Mouse (Mus musculus): Measurements from ENCODE around the gene Plekhh1. TPM values are rescaled to one million over a fixed set of nuclear protein-coding genes. Genes with fewer than 3 reads are reported as not detected.

Gene Plekhh1
- total RNA-seq, 1 experiment: 11.2 TPM

GRCm38 (mm10) chr12:79035349-79035748 is 6.4 kb downstream of the Plekhh1 start:
- H3K36me3 ChIP-seq (ENCODE audit: control insufficient read depth, insufficient read depth, low read length, poor library complexity, severe bottlenecking): no peaks in the 10 kb centered on the region
- H3K9me3 ChIP-seq (ENCODE audit: control insufficient read depth, insufficient read depth, low read depth, low read length): no peaks in the 10 kb centered on the region
- H3K4me3 ChIP-seq (ENCODE audit: insufficient read depth in 1 of 2, low read depth in 1 of 2, low read length in 2 of 2, poor library complexity in 1 of 2, severe bottlenecking in 1 of 2): no peak overlapping the region
- peak; percentile 77 for DNase-seq (ENCODE audit: low read depth, low spot score)
- TF ChIP-seq ZC3H11A (IDR thresholded peaks at IDR 0.05; ENCODE audit: borderline replicate concordance, low read depth, low read length) (no peak), CHD2 (IDR thresholded peaks at IDR 0.05; ENCODE audit: low read depth, low read length) (no peak), MAFK (IDR thresholded peaks at IDR 0.05; ENCODE audit: insufficient read depth, low read depth, low read length) (no peak), ZNF384 (IDR thresholded peaks at IDR 0.05; ENCODE audit: low read depth, low read length) (no peak), HCFC1 (IDR thresholded peaks at IDR 0.05; ENCODE audit: borderline replicate concordance, insufficient read depth, low read length) (no peak)
- H3K9ac ChIP-seq (ENCODE audit: insufficient read depth, low read depth, low read length, poor library complexity, severe bottlenecking): no peak overlapping the region
- H3K4me1 ChIP-seq (ENCODE audit: control insufficient read depth in 2 of 2, insufficient read depth in 2 of 2, low read length in 2 of 2, poor library complexity in 1 of 2): peaks cover 20 to 27% of the 10 kb centered on the region in 2 experiments
- in situ Hi-C loops (cut with MboI; ENCODE audit: low sequenced_read_pairs in 2 of 2, unreplicated experiment in 2 of 2): no loop called here
- peak overlapping the region; percentile 52; the same call in 1 of the 2 replicates for H3K27ac ChIP-seq (ENCODE audit: insufficient read depth, low read depth, low read length, poor library complexity, severe bottlenecking)

GRCm38 (mm10) chr12:79039708-79040107 is 10.7 kb downstream of the Plekhh1 start:
- no peak overlapping the region for H3K27ac ChIP-seq (ENCODE audit: insufficient read depth, low read depth, low read length, poor library complexity, severe bottlenecking)
- H3K9me3 ChIP-seq (ENCODE audit: control insufficient read depth, insufficient read depth, low read depth, low read length): no peaks in the 10 kb centered on the region
- H3K4me3 ChIP-seq (ENCODE audit: insufficient read depth in 1 of 2, low read depth in 1 of 2, low read length in 2 of 2, poor library complexity in 1 of 2, severe bottlenecking in 1 of 2): no peak overlapping the region
- TF ChIP-seq HCFC1 (IDR thresholded peaks at IDR 0.05; ENCODE audit: borderline replicate concordance, insufficient read depth, low read length): no peak
- TF ChIP-seq MAFK (IDR thresholded peaks at IDR 0.05; ENCODE audit: insufficient read depth, low read depth, low read length): no peak
- TF ChIP-seq CHD2 (IDR thresholded peaks at IDR 0.05; ENCODE audit: low read depth, low read length): no peak
- TF ChIP-seq ZC3H11A (IDR thresholded peaks at IDR 0.05; ENCODE audit: borderline replicate concordance, low read depth, low read length): no peak
- TF ChIP-seq ZNF384 (IDR thresholded peaks at IDR 0.05; ENCODE audit: low read depth, low read length): no peak
- H3K4me1 ChIP-seq (ENCODE audit: control insufficient read depth in 2 of 2, insufficient read depth in 2 of 2, low read length in 2 of 2, poor library complexity in 1 of 2): peaks cover 12 to 27% of the 10 kb centered on the region in 2 experiments
- in situ Hi-C loops (cut with MboI; ENCODE audit: low sequenced_read_pairs in 2 of 2, unreplicated experiment in 2 of 2): no loop called here
- peaks cover 4% of the 10 kb centered on the region; the same call in 1 of the 2 replicates for H3K36me3 ChIP-seq (ENCODE audit: control insufficient read depth, insufficient read depth, low read length, poor library complexity, severe bottlenecking)
- DNase-seq (ENCODE audit: low read depth, low spot score): no peak
- H3K9ac ChIP-seq (ENCODE audit: insufficient read depth, low read depth, low read length, poor library complexity, severe bottlenecking): no peak overlapping the region

- in situ Hi-C loops (cut with MboI; ENCODE audit: low sequenced_read_pairs in 2 of 2, unreplicated experiment in 2 of 2): no loop called here
- Histone ChIP-seq H3K4me1 (ENCODE audit: control insufficient read depth in 2 of 2, insufficient read depth in 2 of 2, low read length in 2 of 2, poor library complexity in 1 of 2) (peaks cover 11 to 23% of the 10 kb centered on the region in 2 experiments), H3K9ac (ENCODE audit: insufficient read depth, low read depth, low read length, poor library complexity, severe bottlenecking) (no peak overlapping the region)
Measured at GRCm38 (mm10) chr12:79040201-79040827, 11.4 kb downstream of the Plekhh1 start.

GRCm38 (mm10) chr12:79041436-79041835 is 12.5 kb downstream of the Plekhh1 start:
- H3K36me3 ChIP-seq (ENCODE audit: control insufficient read depth, insufficient read depth, low read length, poor library complexity, severe bottlenecking): peaks cover 4% of the 10 kb centered on the region; the same call in 1 of the 2 replicates
- TF ChIP-seq HCFC1 (IDR thresholded peaks at IDR 0.05; ENCODE audit: borderline replicate concordance, insufficient read depth, low read length) (no peak), MAFK (IDR thresholded peaks at IDR 0.05; ENCODE audit: insufficient read depth, low read depth, low read length) (peak; percentile 60; the same call in 1 of the 2 replicates), ZNF384 (IDR thresholded peaks at IDR 0.05; ENCODE audit: low read depth, low read length) (no peak)
- in situ Hi-C loops (cut with MboI; ENCODE audit: low sequenced_read_pairs in 2 of 2, unreplicated experiment in 2 of 2): no loop called here

More at GRCm38 (mm10) chr12:79040201-79040827, 11.4 kb downstream of the Plekhh1 start:
- H3K27ac ChIP-seq (ENCODE audit: insufficient read depth, low read depth, low read length, poor library complexity, severe bottlenecking): no peak overlapping the region; the same call in 1 of the 2 replicates
- DNase-seq (ENCODE audit: low read depth, low spot score): no peak
- H3K4me3 ChIP-seq (ENCODE audit: insufficient read depth in 1 of 2, low read depth in 1 of 2, low read length in 2 of 2, poor library complexity in 1 of 2, severe bottlenecking in 1 of 2): no peak overlapping the region
- no peaks in the 10 kb centered on the region for H3K9me3 ChIP-seq (ENCODE audit: control insufficient read depth, insufficient read depth, low read depth, low read length)
- TF ChIP-seq HCFC1 (IDR thresholded peaks at IDR 0.05; ENCODE audit: borderline replicate concordance, insufficient read depth, low read length): no peak
- TF ChIP-seq ZNF384 (IDR thresholded peaks at IDR 0.05; ENCODE audit: low read depth, low read length): no peak
- no peak for TF ChIP-seq ZC3H11A (IDR thresholded peaks at IDR 0.05; ENCODE audit: borderline replicate concordance, low read depth, low read length)
- no peak for TF ChIP-seq MAFK (IDR thresholded peaks at IDR 0.05; ENCODE audit: insufficient read depth, low read depth, low read length)
- TF ChIP-seq CHD2 (IDR thresholded peaks at IDR 0.05; ENCODE audit: low read depth, low read length): no peak
- H3K36me3 ChIP-seq (ENCODE audit: control insufficient read depth, insufficient read depth, low read length, poor library complexity, severe bottlenecking): peaks cover 4% of the 10 kb centered on the region; the same call in 1 of the 2 replicates

More at GRCm38 (mm10) chr12:79041436-79041835, 12.5 kb downstream of the Plekhh1 start:
- H3K9me3 ChIP-seq (ENCODE audit: control insufficient read depth, insufficient read depth, low read depth, low read length): no peaks in the 10 kb centered on the region
- H3K27ac ChIP-seq (ENCODE audit: insufficient read depth, low read depth, low read length, poor library complexity, severe bottlenecking): no peak overlapping the region
- peaks cover 8 to 18% of the 10 kb centered on the region in 2 experiments; a peak in 3 of 4 replicates for H3K4me1 ChIP-seq (ENCODE audit: control insufficient read depth in 2 of 2, insufficient read depth in 2 of 2, low read length in 2 of 2, poor library complexity in 1 of 2)
- no peak overlapping the region for H3K4me3 ChIP-seq (ENCODE audit: insufficient read depth in 1 of 2, low read depth in 1 of 2, low read length in 2 of 2, poor library complexity in 1 of 2, severe bottlenecking in 1 of 2)
- H3K9ac ChIP-seq (ENCODE audit: insufficient read depth, low read depth, low read length, poor library complexity, severe bottlenecking): no peak overlapping the region
- DNase-seq (ENCODE audit: low read depth, low spot score): no peak
